Mouse (Mus musculus) liver, embryonic 16.5 days (tissue): ENCODE data around the gene Endod1. TPM values are rescaled to one million over a fixed set of nuclear protein-coding genes. Genes with fewer than 3 reads are reported as not detected.

Experiments used
- ATAC-seq: fragments of 200-750 bp; cut with Nextera tagmentation; 2 replicates; pipeline ENCODE4 v1.8.0; 2017; ENCODE audit warnings: low read depth, mild to moderate bottlenecking, moderate number of reproducible peaks, moderate library complexity
- H3K27ac ChIP-seq: fragments of 300-500 bp; sonication (generic); 2 replicates; pipeline ENCODE4 v1.5.1; 2014; ENCODE audit warnings: mild to moderate bottlenecking, low read length
- H3K27me3 ChIP-seq: fragments of 300-500 bp; sonication (generic); 2 replicates; pipeline ENCODE4 v1.6.1; 2014; ENCODE audit warnings: low read depth, low read length, mixed read lengths; ENCODE audit not compliant: control insufficient read depth, insufficient read depth
- H3K36me3 ChIP-seq: fragments of 300-500 bp; sonication (generic); 2 replicates; pipeline ENCODE4 v1.6.1; 2014; ENCODE audit warnings: mild to moderate bottlenecking; ENCODE audit not compliant: control insufficient read depth, insufficient read depth
- H3K4me1 ChIP-seq: fragments of 300-500 bp; sonication (generic); 2 replicates; pipeline ENCODE4 v1.6.1; 2014; ENCODE audit warnings: low read depth, low read length, mixed read lengths; ENCODE audit not compliant: control insufficient read depth
- H3K4me2 ChIP-seq: fragments of 300-500 bp; sonication (generic); 2 replicates; pipeline ENCODE4 v1.6.1; 2014; ENCODE audit warnings: low read depth, low read length, mixed read lengths
- H3K4me3 ChIP-seq: fragments of 300-500 bp; sonication (generic); 2 replicates; pipeline ENCODE4 v1.5.1; 2014; ENCODE audit warnings: low read depth, mild to moderate bottlenecking, low read length
- H3K9ac ChIP-seq: fragments of 300-500 bp; sonication (generic); 2 replicates; pipeline ENCODE4 v1.6.1; 2014; ENCODE audit warnings: low read depth, low read length
- H3K9me3 ChIP-seq: fragments of 300-500 bp; sonication (generic); replicated peaks from 2 replicates; pipeline ENCODE4 v1.6.1; 2016; ENCODE audit warnings: low read length; ENCODE audit not compliant: control insufficient read depth
- WGBS: fragments of 180-500 bp; shearing (Covaris S2); extraction: QIAGEN DNeasy Blood & Tissue Kit; methylation state at CpG from one replicate; pipeline ENCODE4 v1.1.7; 2014; ENCODE audit not compliant: insufficient replicate concordance; 5-methylcytosine and 5-hydroxymethylcytosine counted together
- polyA plus RNA-seq: library from polyadenylated mRNA; unstranded; fragments of >200 nt; fragmentation: Nextera tagmentation; extraction: Ambion mirVana; gene quantifications from 2 replicates; pipeline ENCODE4 v1.2.1, GENCODE M21; 2015

The Endod1 gene
- 36.6 and 36.7 TPM in 2 replicates for polyA plus RNA-seq

- Histone ChIP-seq H3K27ac (peak within 1 kb of the TSS; percentile 89), H3K36me3 (no peaks in the 10 kb centered on the region), H3K9ac (peak within 1 kb of the TSS; percentile 83), H3K4me3 (peak within 1 kb of the TSS; percentile 85), H3K9me3 (no peaks in the 10 kb centered on the region), H3K4me1 (peaks cover 48% of the 10 kb centered on the region), H3K27me3 (no peaks in the 10 kb centered on the region), H3K4me2 (peak within 1 kb of the TSS; percentile 72)
- ATAC-seq, result peak; percentile 57
- 7% methylated on average over 8 of the region's 8 CpGs for WGBS
Measured at GRCm38 (mm10) chr9:14381353-14382055, at the start of gene Endod1. TSS of gene Endod1 (minus strand) at chr9:14381507.

GRCm38 (mm10) chr9:14409153-14409552 lies 27.8 kb upstream of the Endod1 start:
- ATAC-seq, result no peak
- no peak overlapping the region for H3K9ac ChIP-seq
- no peaks in the 10 kb centered on the region; the same call in 1 of the 2 replicates for H3K4me1 ChIP-seq
- no peak overlapping the region for H3K27ac ChIP-seq
- H3K36me3 ChIP-seq, result no peaks in the 10 kb centered on the region
- 36% methylated on average over 5 of the region's 5 CpGs for WGBS
- no peak overlapping the region for H3K4me3 ChIP-seq
- H3K9me3 ChIP-seq, result no peaks in the 10 kb centered on the region
- no peaks in the 10 kb centered on the region for H3K27me3 ChIP-seq
- no peak overlapping the region for H3K4me2 ChIP-seq

- Histone ChIP-seq H3K4me1 (no peaks in the 10 kb centered on the region; the same call in 1 of the 2 replicates), H3K9me3 (no peaks in the 10 kb centered on the region), H3K27ac (no peak overlapping the region), H3K27me3 (no peaks in the 10 kb centered on the region), H3K36me3 (no peaks in the 10 kb centered on the region), H3K9ac (no peak overlapping the region), H3K4me2 (no peak overlapping the region), H3K4me3 (no peak overlapping the region)
- 23% methylated on average over 4 of the region's 4 CpGs for WGBS
- ATAC-seq, result no peak
Measured at GRCm38 (mm10) chr9:14408044-14408443, 26.7 kb upstream of the Endod1 start.

- H3K4me3 ChIP-seq, result no peak overlapping the region
- H3K36me3 ChIP-seq, result no peaks in the 10 kb centered on the region
- no peaks in the 10 kb centered on the region for H3K27me3 ChIP-seq
- no peaks in the 10 kb centered on the region; the same call in 1 of the 2 replicates for H3K4me1 ChIP-seq
- ATAC-seq, result no peak
- H3K9ac ChIP-seq, result no peak overlapping the region
- H3K27ac ChIP-seq, result no peak overlapping the region
- no peak overlapping the region for H3K4me2 ChIP-seq
- WGBS, result 53% methylated on average over 1 of the region's 1 CpGs
- H3K9me3 ChIP-seq, result no peaks in the 10 kb centered on the region
Measured at GRCm38 (mm10) chr9:14406056-14406455, 24.7 kb upstream of the Endod1 start.

GRCm38 (mm10) chr9:14402099-14402498 lies 20.8 kb upstream of the Endod1 start:
- 60% methylated on average over 1 of the region's 1 CpGs for WGBS
- no peak overlapping the region for H3K4me3 ChIP-seq
- no peaks in the 10 kb centered on the region for H3K36me3 ChIP-seq
- no peaks in the 10 kb centered on the region for H3K9me3 ChIP-seq
- H3K27me3 ChIP-seq, result no peaks in the 10 kb centered on the region
- no peak overlapping the region for H3K27ac ChIP-seq
- H3K9ac ChIP-seq, result no peak overlapping the region
- H3K4me2 ChIP-seq, result no peak overlapping the region
- H3K4me1 ChIP-seq, result peaks cover 5% of the 10 kb centered on the region
- ATAC-seq, result no peak

GRCm38 (mm10) chr9:14400392-14400791 lies 19.1 kb upstream of the Endod1 start:
- 33% methylated on average over 5 of the region's 5 CpGs for WGBS
- Histone ChIP-seq H3K4me3 (no peak overlapping the region), H3K27me3 (no peaks in the 10 kb centered on the region), H3K27ac (no peak overlapping the region), H3K36me3 (no peaks in the 10 kb centered on the region), H3K4me2 (no peak overlapping the region), H3K9me3 (no peaks in the 10 kb centered on the region), H3K9ac (no peak overlapping the region), H3K4me1 (peaks cover 10% of the 10 kb centered on the region)
- no peak for ATAC-seq

GRCm38 (mm10) chr9:14398946-14399345 lies 17.6 kb upstream of the Endod1 start:
- H3K27ac ChIP-seq, result no peak overlapping the region
- no peaks in the 10 kb centered on the region for H3K9me3 ChIP-seq
- peaks cover 12% of the 10 kb centered on the region for H3K4me1 ChIP-seq
- no peaks in the 10 kb centered on the region for H3K27me3 ChIP-seq
- H3K9ac ChIP-seq, result no peak overlapping the region
- H3K4me3 ChIP-seq, result no peak overlapping the region
- H3K36me3 ChIP-seq, result no peaks in the 10 kb centered on the region
- ATAC-seq, result no peak
- H3K4me2 ChIP-seq, result no peak overlapping the region
- WGBS, result 65% methylated on average over 1 of the region's 1 CpGs

- H3K9me3 ChIP-seq, result no peaks in the 10 kb centered on the region
- ATAC-seq, result no peak
- no peak overlapping the region for H3K4me2 ChIP-seq
- H3K27me3 ChIP-seq, result no peaks in the 10 kb centered on the region
- no peak overlapping the region for H3K4me3 ChIP-seq
- H3K36me3 ChIP-seq, result no peaks in the 10 kb centered on the region
- H3K4me1 ChIP-seq, result peaks cover 12% of the 10 kb centered on the region
- no peak overlapping the region for H3K9ac ChIP-seq
- no peak overlapping the region for H3K27ac ChIP-seq
- 39% methylated on average over 1 of the region's 1 CpGs for WGBS
Measured at GRCm38 (mm10) chr9:14398084-14398483, 16.8 kb upstream of the Endod1 start.

- H3K9me3 ChIP-seq, result no peaks in the 10 kb centered on the region
- 45% methylated on average over 6 of the region's 6 CpGs for WGBS
- no peak overlapping the region for H3K4me2 ChIP-seq
- H3K9ac ChIP-seq, result no peak overlapping the region
- no peak overlapping the region for H3K4me3 ChIP-seq
- peak; percentile 37; the same call in 1 of the 2 replicates for ATAC-seq
- H3K4me1 ChIP-seq, result peaks cover 12% of the 10 kb centered on the region
- 0 out of 2 replicates have a peak overlapping the region, but pooled peaks have one; percentile 31 for H3K27ac ChIP-seq
- H3K36me3 ChIP-seq, result no peaks in the 10 kb centered on the region
- H3K27me3 ChIP-seq, result no peaks in the 10 kb centered on the region
Measured at GRCm38 (mm10) chr9:14397449-14397819, 16.1 kb upstream of the Endod1 start.
